Mouse (Mus musculus) mouse trophoblast stem cell (cell line): ENCODE measurements at regions not wholly inside any gene's neighbourhood (a gene's known extent, or its start where the extent isn't known, plus 50 kb on each side); places are given as distances from the start of the nearest gene placed in this dataset.
"Not testable (repeated sequence)": the region's sequence is repeated elsewhere in the genome, so short reads cannot be mapped to it uniquely, and the experiment has no call there.

Experiments used
- in situ Hi-C, 2 experiments: fragments of 300-500 bp; cut with MseI, MboI; formaldehyde crosslinking; loops; 2 replicates in 1 of 2; 3 replicates in 1 of 2; pipeline ENCODE4 v1.15.1; 2025

- in situ Hi-C loops: no loop called here
Observed at GRCm38 (mm10) chr8:112427721-112428389, 142.0 kb upstream of the Cntnap4 start.

GRCm38 (mm10) chr8:112411968-112412367 is 157.9 kb upstream of the Cntnap4 start:
- in situ Hi-C loops: no loop called here

- in situ Hi-C loops: no loop called here
Observed at GRCm38 (mm10) chr8:112411213-112411612, 158.6 kb upstream of the Cntnap4 start.

- in situ Hi-C loops: no loop called here
Observed at GRCm38 (mm10) chr8:112408211-112408735, 161.6 kb upstream of the Cntnap4 start.

GRCm38 (mm10) chr8:112404087-112404486 is 165.8 kb upstream of the Cntnap4 start:
- in situ Hi-C loops: no loop called here

- in situ Hi-C loops: no loop called here
Observed at GRCm38 (mm10) chr8:112397438-112397837, 172.4 kb upstream of the Cntnap4 start.

GRCm38 (mm10) chr8:112390108-112390507 is 179.7 kb upstream of the Cntnap4 start:
- in situ Hi-C loops: no loop called here

- in situ Hi-C loops: no loop called here
Observed at GRCm38 (mm10) chr8:112348323-112348722, 221.5 kb upstream of the Cntnap4 start.

- in situ Hi-C loops: loop anchor here in 1 of 2 experiments (10.0 kb wide), 1 partner anchor 268 kb away; no protein-coding TSS in a partner anchor
Observed at GRCm38 (mm10) chr8:112333171-112333570, 236.7 kb upstream of the Cntnap4 start.

- in situ Hi-C loops: loop anchor here in 1 of 2 experiments (10.0 kb wide), 1 partner anchor 267 kb away; no protein-coding TSS in a partner anchor
Observed at GRCm38 (mm10) chr8:112332021-112332420, 237.8 kb upstream of the Cntnap4 start.

GRCm38 (mm10) chr8:112309816-112310215 is 260.0 kb upstream of the Cntnap4 start:
- in situ Hi-C loops: no loop called here

- in situ Hi-C loops: no loop called here
Observed at GRCm38 (mm10) chr8:112308354-112308753, 261.5 kb upstream of the Cntnap4 start.

GRCm38 (mm10) chr8:112297021-112297420 is 272.8 kb upstream of the Cntnap4 start:
- in situ Hi-C loops: no loop called here

GRCm38 (mm10) chr8:112283316-112283715 is 268.5 kb upstream of the Gm6793 start:
- in situ Hi-C loops: no loop called here

- in situ Hi-C loops: no loop called here
Observed at GRCm38 (mm10) chr8:112269598-112269997, 254.8 kb upstream of the Gm6793 start.

- in situ Hi-C loops: no loop called here
Observed at GRCm38 (mm10) chr8:112269214-112269566, 254.4 kb upstream of the Gm6793 start.

GRCm38 (mm10) chr8:112268544-112269213 is 253.8 kb upstream of the Gm6793 start:
- in situ Hi-C loops: no loop called here

- in situ Hi-C loops: no loop called here
Observed at GRCm38 (mm10) chr8:112257922-112258475, 243.2 kb upstream of the Gm6793 start.

- in situ Hi-C loops: no loop called here
Observed at GRCm38 (mm10) chr8:112257311-112257894, 242.6 kb upstream of the Gm6793 start.

- in situ Hi-C loops: not testable (repeated sequence)
Observed at GRCm38 (mm10) chr8:112246629-112247028, 231.8 kb upstream of the Gm6793 start.

- in situ Hi-C loops: no loop called here
Observed at GRCm38 (mm10) chr8:112238681-112239080, 223.8 kb upstream of the Gm6793 start.

- in situ Hi-C loops: not testable (repeated sequence)
Observed at GRCm38 (mm10) chr8:112236751-112237150, 221.9 kb upstream of the Gm6793 start.
